Mouse (Mus musculus) testis, adult 2 months (tissue): ENCODE results near the gene Atp8b4.

Source experiments
- CTCF ChIP-seq: fragments of 200-500 bp; IDR thresholded peaks from 2 replicates; pipeline ENCODE4 v1.5.1; 2012; ENCODE audit warnings: low read depth, mild to moderate bottlenecking, inconsistent platforms, low read length, moderate library complexity; ENCODE audit not compliant: control insufficient read depth, insufficient read depth, insufficient replicate concordance
- POLR2A ChIP-seq: fragments of 200-500 bp; IDR thresholded peaks from 2 replicates; pipeline ENCODE4 v1.6.1; 2012; ENCODE audit warnings: low read depth, mild to moderate bottlenecking, inconsistent platforms, low read length, moderate library complexity; ENCODE audit not compliant: control insufficient read depth

- no peak for TF ChIP-seq CTCF
- TF ChIP-seq POLR2A, result no peak
Observed at GRCm38 (mm10) chr2:126458661-126459060, 41.8 kb downstream of the Atp8b4 start.
